Mouse (Mus musculus): ENCODE measurements around the gene Nefh. TPM values are rescaled to one million over a fixed set of nuclear protein-coding genes. Genes with fewer than 3 reads are reported as not detected.

Gene Nefh
- polyA plus RNA-seq, 1 experiment: not detected

- Histone ChIP-seq H3K27ac (ENCODE audit: insufficient read depth, low read length) (no peak overlapping the region), H3K4me3 (ENCODE audit: insufficient read depth, low read length) (no peak overlapping the region), H3K4me1 (ENCODE audit: control insufficient read depth, insufficient read depth, low read length) (no peaks in the 10 kb centered on the region)
- TF ChIP-seq POLR2A (IDR thresholded peaks at IDR 0.05; ENCODE audit: low read depth, low read length) (no peak), CTCF (IDR thresholded peaks at IDR 0.05; ENCODE audit: borderline replicate concordance, insufficient read depth, low read length) (no peak)
These were observed 20.6 kb downstream of the Nefh start for GRCm38 (mm10) chr11:4927224-4927623.

DNA sequence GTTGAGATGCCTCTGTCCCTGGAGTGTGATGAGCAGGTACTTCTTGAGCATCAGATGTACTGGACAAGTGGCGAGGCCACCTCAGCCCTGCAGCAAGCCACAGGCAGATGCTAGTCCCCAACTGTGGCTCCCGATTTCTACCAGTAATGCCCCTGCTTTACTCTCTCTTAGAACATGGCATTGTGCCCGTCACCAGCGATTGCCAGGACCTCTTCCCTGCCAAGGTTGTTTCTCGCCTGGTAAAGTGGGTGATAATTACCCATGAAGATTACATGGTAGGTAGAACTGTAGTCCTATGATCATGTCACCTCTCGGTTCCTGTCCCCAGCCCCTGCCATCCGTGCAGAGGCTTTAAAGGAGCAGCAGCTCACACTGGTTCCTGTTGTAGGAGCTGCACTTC, 26.1 kb downstream of the Nefh start:
- H3K4me3 ChIP-seq (ENCODE audit: insufficient read depth, low read length): no peak overlapping the region
- no peaks in the 10 kb centered on the region for H3K4me1 ChIP-seq (ENCODE audit: control insufficient read depth, insufficient read depth, low read length)
- TF ChIP-seq CTCF (IDR thresholded peaks at IDR 0.05; ENCODE audit: borderline replicate concordance, insufficient read depth, low read length): no peak
- no peak for TF ChIP-seq POLR2A (IDR thresholded peaks at IDR 0.05; ENCODE audit: low read depth, low read length)
- no peak overlapping the region for H3K27ac ChIP-seq (ENCODE audit: insufficient read depth, low read length)

- Histone ChIP-seq H3K4me3 (ENCODE audit: insufficient read depth, low read length) (no peak overlapping the region), H3K27ac (ENCODE audit: insufficient read depth, low read length) (no peak overlapping the region), H3K4me1 (ENCODE audit: control insufficient read depth, insufficient read depth, low read length) (no peaks in the 10 kb centered on the region)
- TF ChIP-seq CTCF (IDR thresholded peaks at IDR 0.05; ENCODE audit: borderline replicate concordance, insufficient read depth, low read length): no peak
- TF ChIP-seq POLR2A (IDR thresholded peaks at IDR 0.05; ENCODE audit: low read depth, low read length): no peak
These were observed 26.6 kb downstream of the Nefh start for GRCm38 (mm10) chr11:4921281-4921680.

DNA sequence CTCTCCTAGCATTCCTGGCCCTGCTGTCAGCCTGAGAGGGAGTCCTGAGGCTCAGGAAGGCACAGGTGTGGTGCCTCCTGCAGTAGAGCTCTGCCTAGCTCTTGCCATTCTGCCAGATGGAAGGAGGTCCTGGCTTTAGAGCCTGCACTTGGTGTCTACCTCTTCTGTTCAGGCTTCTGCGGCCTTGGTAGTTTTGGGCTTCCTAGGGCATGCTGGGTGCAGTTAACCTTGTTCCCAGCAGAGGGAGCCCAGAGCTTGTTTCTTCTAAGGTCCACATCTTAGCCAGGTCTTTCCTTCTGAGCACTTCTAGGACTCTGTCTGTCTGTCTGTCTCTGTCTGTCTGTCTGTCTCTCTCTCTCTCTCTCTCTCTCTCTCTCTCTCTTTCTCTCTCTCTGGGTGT, 31.8 kb downstream of the Nefh start:
- TF ChIP-seq POLR2A (IDR thresholded peaks at IDR 0.05; ENCODE audit: low read depth, low read length) (no peak), CTCF (IDR thresholded peaks at IDR 0.05; ENCODE audit: borderline replicate concordance, insufficient read depth, low read length) (peak; percentile 22; the same call in 1 of the 2 replicates)
- Histone ChIP-seq H3K27ac (ENCODE audit: insufficient read depth, low read length) (no peak overlapping the region), H3K4me1 (ENCODE audit: control insufficient read depth, insufficient read depth, low read length) (no peaks in the 10 kb centered on the region), H3K4me3 (ENCODE audit: insufficient read depth, low read length) (no peak overlapping the region)

DNA sequence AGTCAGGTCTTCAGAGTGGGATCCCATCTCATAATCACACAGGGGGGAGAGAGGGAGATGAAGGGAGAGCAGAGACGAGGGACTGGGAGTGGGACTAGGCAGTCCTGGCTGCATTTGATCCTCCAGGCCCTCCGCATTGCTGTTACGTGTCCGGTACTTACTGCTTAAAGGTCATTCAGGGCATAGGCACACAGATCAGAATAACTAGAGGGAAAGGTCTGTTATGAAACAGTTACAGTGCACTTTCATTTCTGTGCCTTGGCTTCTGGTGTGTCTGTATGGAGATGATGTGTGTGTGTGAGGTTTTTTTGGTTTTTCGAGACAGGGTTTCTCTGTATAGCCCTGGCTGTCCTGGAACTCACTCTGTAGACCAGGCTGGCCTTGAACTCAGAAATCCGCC, 41.6 kb downstream of the Nefh start:
- H3K4me3 ChIP-seq (ENCODE audit: insufficient read depth, low read length): no peak overlapping the region
- no peak overlapping the region for H3K27ac ChIP-seq (ENCODE audit: insufficient read depth, low read length)
- TF ChIP-seq CTCF (IDR thresholded peaks at IDR 0.05; ENCODE audit: borderline replicate concordance, insufficient read depth, low read length): no peak
- TF ChIP-seq POLR2A (IDR thresholded peaks at IDR 0.05; ENCODE audit: low read depth, low read length): no peak
- H3K4me1 ChIP-seq (ENCODE audit: control insufficient read depth, insufficient read depth, low read length): no peaks in the 10 kb centered on the region

DNA sequence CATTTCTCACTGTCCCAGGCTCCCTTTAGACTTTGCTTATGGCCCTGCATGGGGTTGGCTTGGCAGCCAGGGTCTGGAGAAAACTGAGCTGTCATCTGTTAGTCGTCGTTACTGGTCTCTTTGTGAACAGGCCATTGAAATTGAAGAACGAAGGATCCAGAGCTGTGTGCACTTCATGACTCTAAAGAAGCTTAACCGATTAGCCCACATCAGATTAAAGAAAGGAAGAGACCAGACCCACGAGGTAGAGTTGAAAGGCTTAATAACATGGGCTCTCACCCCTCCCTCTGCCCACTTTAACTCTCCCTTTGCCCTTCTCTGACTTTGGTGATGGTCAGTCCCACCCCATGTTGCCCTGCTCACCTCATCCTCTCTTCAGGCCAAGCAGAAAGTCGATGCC, 45.9 kb downstream of the Nefh start:
- Histone ChIP-seq H3K27ac (ENCODE audit: insufficient read depth, low read length) (no peak overlapping the region), H3K4me3 (ENCODE audit: insufficient read depth, low read length) (no peak overlapping the region), H3K4me1 (ENCODE audit: control insufficient read depth, insufficient read depth, low read length) (no peaks in the 10 kb centered on the region)
- TF ChIP-seq CTCF (IDR thresholded peaks at IDR 0.05; ENCODE audit: borderline replicate concordance, insufficient read depth, low read length) (no peak), POLR2A (IDR thresholded peaks at IDR 0.05; ENCODE audit: low read depth, low read length) (no peak)

DNA sequence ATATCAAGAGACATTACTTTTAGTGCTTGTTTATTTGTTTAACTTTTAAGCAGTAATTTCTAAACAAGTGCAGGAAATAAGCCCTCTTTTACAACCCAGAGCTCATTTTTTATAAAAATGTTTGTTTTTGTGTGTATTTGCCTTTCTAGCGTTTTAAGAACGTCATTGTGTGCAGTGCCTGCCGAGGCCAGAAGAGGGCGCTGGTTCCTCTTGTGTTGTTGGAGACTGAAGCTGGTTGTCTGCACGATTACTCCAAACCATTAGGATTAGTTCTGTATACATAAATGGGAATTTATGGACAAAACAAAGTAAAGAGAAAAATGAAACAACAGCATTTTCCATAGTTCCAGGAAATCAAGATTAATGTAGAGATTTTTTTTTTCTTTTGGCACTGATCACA, 47.4 kb downstream of the Nefh start:
- Histone ChIP-seq H3K27ac (ENCODE audit: insufficient read depth, low read length) (no peak overlapping the region), H3K4me1 (ENCODE audit: control insufficient read depth, insufficient read depth, low read length) (peaks cover 3% of the 10 kb centered on the region; the same call in 1 of the 2 replicates), H3K4me3 (ENCODE audit: insufficient read depth, low read length) (no peak overlapping the region)
- peak; percentile 54; the same call in 1 of the 2 replicates for TF ChIP-seq CTCF (IDR thresholded peaks at IDR 0.05; ENCODE audit: borderline replicate concordance, insufficient read depth, low read length)
- TF ChIP-seq POLR2A (IDR thresholded peaks at IDR 0.05; ENCODE audit: low read depth, low read length): no peak

DNA sequence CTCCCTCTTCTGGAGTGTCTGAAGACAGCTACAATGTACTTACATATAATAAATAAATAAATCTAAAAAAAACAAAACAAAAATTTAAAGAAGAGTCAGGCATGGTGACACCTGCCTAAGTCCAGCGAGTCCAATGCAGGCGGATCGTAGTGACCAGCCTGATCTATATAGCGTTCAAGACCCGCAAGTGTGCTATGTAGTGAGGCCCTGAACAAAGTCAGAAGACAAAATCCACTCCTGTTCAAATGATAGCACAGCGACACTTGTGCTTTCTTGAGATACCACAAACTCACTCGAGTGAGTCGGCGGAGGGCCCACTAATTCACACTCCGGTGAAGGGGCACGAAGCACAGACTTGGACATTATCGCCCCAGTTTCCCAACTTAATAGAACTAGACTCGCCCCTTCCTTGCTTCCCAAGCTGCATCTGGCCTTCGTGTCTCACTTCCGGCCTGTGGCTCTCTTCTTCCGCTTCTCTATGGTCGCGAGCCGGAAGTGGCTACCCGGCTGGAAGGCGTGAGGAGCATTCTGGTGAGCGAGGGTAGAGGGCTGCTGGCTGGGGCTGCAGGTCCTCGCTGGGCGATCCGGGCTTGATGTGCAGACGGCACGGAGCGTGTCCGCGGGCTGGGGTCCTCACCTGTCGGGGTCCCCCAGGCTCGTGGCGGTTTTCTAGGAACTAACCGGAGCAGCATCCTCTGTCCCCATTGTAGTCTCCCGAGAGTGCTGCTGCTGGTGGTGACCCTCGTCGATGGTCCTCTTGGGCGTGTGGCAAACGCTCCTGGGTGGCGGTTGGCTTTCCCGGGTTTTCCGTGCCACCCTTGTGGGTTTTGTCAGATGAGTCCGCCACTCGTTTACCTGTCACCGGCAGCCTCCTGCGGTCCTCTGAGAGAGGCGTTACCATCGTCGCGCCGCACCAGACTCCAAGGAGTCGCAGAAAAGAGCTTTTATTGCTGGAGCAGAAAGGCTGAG, 52.7 kb downstream of the Nefh start, which contains the start of gene Thoc5:
TSS of gene Thoc5 (plus strand) at position 473 of the 969 bp plus-strand sequence.
- Histone ChIP-seq H3K4me1 (ENCODE audit: control insufficient read depth, insufficient read depth, low read length) (peaks cover 3% of the 10 kb centered on the region; the same call in 1 of the 2 replicates), H3K4me3 (ENCODE audit: insufficient read depth, low read length) (peak within 1 kb of the TSS; percentile 87), H3K27ac (ENCODE audit: insufficient read depth, low read length) (no peak within 1 kb of the TSS)
- TF ChIP-seq POLR2A (IDR thresholded peaks at IDR 0.05; ENCODE audit: low read depth, low read length): peak; percentile 88
- TF ChIP-seq CTCF (IDR thresholded peaks at IDR 0.05; ENCODE audit: borderline replicate concordance, insufficient read depth, low read length): no peak

Other genes with a start within 250 kb of the Nefh start
- 259 and 274 TPM in 2 replicates for gene Uqcr10, start 243.7 kb downstream of the Nefh start, polyA plus RNA-seq (2011; ENCODE audit: insufficient read length, low read depth, missing spikeins)
- gene Zmat5, start 243.4 kb downstream of the Nefh start, polyA plus RNA-seq (2011; ENCODE audit: insufficient read length, low read depth, missing spikeins): 8.9 and 9.4 TPM in 2 replicates
- gene Cabp7, start 201.3 kb downstream of the Nefh start, polyA plus RNA-seq (2011; ENCODE audit: insufficient read length, low read depth, missing spikeins): not detected in 2 replicates
- 45.3 and 52.9 TPM in 2 replicates for gene Nf2, start 98.5 kb downstream of the Nefh start, polyA plus RNA-seq (2011; ENCODE audit: insufficient read length, low read depth, missing spikeins)
- 16.4 and 20.8 TPM in 2 replicates for gene Nipsnap1, start 74.1 kb downstream of the Nefh start, polyA plus RNA-seq (2011; ENCODE audit: insufficient read length, low read depth, missing spikeins)
- gene Thoc5, start 52.7 kb downstream of the Nefh start, polyA plus RNA-seq (2011; ENCODE audit: insufficient read length, low read depth, missing spikeins): 33.1 and 34.9 TPM in 2 replicates
- gene Ap1b1, start 38.8 kb upstream of the Nefh start, polyA plus RNA-seq (2011; ENCODE audit: insufficient read length, low read depth, missing spikeins): 62.4 and 65.8 TPM in 2 replicates
- not detected in 2 replicates for gene Rasl10a, start 110.1 kb upstream of the Nefh start, polyA plus RNA-seq (2011; ENCODE audit: insufficient read length, low read depth, missing spikeins)
- 37.8 and 50.2 TPM in 2 replicates for gene Gas2l1, start 117.3 kb upstream of the Nefh start, polyA plus RNA-seq (2011; ENCODE audit: insufficient read length, low read depth, missing spikeins)
- 16.5 and 19.5 TPM in 2 replicates for gene Rhbdd3, start 150.9 kb upstream of the Nefh start, polyA plus RNA-seq (2011; ENCODE audit: insufficient read length, low read depth, missing spikeins)
- 559 and 769 TPM in 2 replicates for gene Ewsr1, start 151.2 kb upstream of the Nefh start, polyA plus RNA-seq (2011; ENCODE audit: insufficient read length, low read depth, missing spikeins)
- gene Emid1, start 204.2 kb upstream of the Nefh start, polyA plus RNA-seq (2011; ENCODE audit: insufficient read length, low read depth, missing spikeins): 2.3 and 4.1 TPM in 2 replicates